Mouse (Mus musculus) left cerebral cortex, postnatal 25 days (tissue): ENCODE measurements at regions not wholly inside any gene's neighbourhood (a gene's known extent, or its start where the extent isn't known, plus 50 kb on each side); places are given as distances from the start of the nearest gene placed in this dataset.

Experiments
- DNase-seq, 2 experiments: peaks; one replicate each; pipeline ENCODE4 v3.0.0; 2022; ENCODE audit warnings: low spot score in 2 of 2, mixed read lengths in 1 of 2
- intact Hi-C: fragments of 180-260 bp; cut with DNase I; formaldehyde crosslinking; loops from one replicate; pipeline ENCODE4 v1.15.1; 2025

GRCm38 (mm10) chr2:81251321-81251720 is 634.3 kb downstream of the Nup35 start:
- no peak for DNase-seq
- intact Hi-C loops, result no loop called here

DNA sequence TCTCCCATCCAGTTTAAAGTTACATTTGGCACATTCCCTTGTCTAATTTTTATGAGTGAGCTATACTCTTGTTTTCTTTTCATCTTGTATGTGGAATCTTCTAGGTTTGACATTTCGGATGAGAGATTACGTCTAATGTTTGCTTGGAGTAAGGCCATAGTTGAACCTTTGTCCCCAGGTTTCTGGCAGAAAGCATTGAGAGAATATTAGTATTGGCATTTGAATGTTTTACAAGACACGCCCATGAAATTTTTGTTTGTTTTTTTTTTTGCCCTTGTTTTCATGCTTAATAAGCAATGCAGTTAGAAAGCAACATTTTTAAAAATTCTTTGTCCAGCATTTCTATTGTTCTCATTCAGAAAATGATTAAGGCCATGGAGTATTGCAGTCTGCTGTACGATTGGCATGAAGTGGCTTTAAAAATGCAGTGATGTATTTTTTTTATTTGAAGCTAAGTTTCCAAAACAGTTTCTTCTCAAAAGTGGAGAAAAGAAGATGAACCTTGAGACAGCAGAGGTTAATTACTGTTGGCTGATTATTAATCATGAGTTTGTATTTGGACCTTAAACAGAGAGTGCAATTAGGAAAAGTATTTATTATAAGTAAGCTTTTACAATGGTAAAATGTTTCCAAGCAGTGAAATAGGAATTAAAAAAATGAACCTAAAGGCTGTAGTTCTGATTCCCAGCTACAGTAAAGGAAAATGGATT is 645.2 kb downstream of the Nup35 start:
- no peak for DNase-seq
- intact Hi-C loops, result no loop called here

- intact Hi-C loops, result no loop called here
- no peak for DNase-seq
These were observed 652.3 kb downstream of the Nup35 start for GRCm38 (mm10) chr2:81269245-81269880.

GRCm38 (mm10) chr2:81270914-81271313 is 653.9 kb downstream of the Nup35 start:
- intact Hi-C loops, result loop anchor here (5.0 kb wide), 1 partner anchor 36 kb away; no protein-coding TSS in a partner anchor
- DNase-seq, result no peak

DNA sequence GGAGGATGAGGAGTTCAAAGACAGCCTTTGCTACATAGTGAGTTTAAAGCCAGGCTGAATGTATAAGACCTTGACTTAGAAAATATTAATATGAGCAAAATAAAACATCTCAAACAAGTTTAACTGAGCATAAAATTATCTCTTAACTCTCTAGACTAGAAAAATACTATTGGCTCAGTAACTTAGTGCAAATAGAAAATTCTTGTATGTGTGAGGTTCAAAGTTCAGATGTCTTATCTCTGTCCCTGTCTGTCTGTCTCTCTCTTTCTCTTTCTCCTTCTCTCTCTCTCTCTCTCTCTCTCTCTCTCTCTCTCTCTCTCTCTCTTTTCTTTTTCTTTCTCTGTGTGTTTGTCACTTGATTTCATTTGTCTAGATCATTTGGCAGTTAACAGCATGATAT is 655.5 kb downstream of the Nup35 start:
- intact Hi-C loops, result loop anchor here (5.0 kb wide), 1 partner anchor 35 kb away; no protein-coding TSS in a partner anchor
- DNase-seq, result no peak

GRCm38 (mm10) chr2:81287414-81287813 is 670.4 kb downstream of the Nup35 start:
- intact Hi-C loops, result no loop called here
- DNase-seq, result no peak

- intact Hi-C loops, result no loop called here
- no peak for DNase-seq
These were observed 711.6 kb downstream of the Nup35 start for GRCm38 (mm10) chr2:81328648-81329047.

- intact Hi-C loops, result no loop called here
- no peak for DNase-seq
These were observed 716.0 kb upstream of the Zfp804a start for GRCm38 (mm10) chr2:81336982-81337381.

DNA sequence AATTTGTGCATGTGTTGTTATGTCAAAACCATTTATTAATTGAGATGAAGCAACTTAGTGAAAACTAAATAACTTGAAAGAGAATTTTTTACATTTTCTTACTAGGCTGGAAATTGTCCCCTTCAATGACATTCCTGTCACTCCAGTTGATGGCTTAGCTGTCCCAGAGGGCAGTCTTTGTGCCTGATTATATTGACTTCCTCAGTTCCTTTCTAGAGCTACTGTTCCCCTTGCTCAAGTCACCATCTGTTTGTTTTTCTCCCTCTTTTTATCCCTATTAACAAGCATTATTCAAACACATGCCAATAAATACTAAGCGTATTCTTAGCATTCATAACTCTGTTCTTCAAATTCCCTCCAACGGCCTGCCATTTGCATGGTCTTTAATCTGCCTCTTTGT is 712.6 kb upstream of the Zfp804a start:
- DNase-seq, result no peak
- intact Hi-C loops, result no loop called here
